ENCODE assay signal across 10 mouse cellular contexts in the genomic region with DNA sequence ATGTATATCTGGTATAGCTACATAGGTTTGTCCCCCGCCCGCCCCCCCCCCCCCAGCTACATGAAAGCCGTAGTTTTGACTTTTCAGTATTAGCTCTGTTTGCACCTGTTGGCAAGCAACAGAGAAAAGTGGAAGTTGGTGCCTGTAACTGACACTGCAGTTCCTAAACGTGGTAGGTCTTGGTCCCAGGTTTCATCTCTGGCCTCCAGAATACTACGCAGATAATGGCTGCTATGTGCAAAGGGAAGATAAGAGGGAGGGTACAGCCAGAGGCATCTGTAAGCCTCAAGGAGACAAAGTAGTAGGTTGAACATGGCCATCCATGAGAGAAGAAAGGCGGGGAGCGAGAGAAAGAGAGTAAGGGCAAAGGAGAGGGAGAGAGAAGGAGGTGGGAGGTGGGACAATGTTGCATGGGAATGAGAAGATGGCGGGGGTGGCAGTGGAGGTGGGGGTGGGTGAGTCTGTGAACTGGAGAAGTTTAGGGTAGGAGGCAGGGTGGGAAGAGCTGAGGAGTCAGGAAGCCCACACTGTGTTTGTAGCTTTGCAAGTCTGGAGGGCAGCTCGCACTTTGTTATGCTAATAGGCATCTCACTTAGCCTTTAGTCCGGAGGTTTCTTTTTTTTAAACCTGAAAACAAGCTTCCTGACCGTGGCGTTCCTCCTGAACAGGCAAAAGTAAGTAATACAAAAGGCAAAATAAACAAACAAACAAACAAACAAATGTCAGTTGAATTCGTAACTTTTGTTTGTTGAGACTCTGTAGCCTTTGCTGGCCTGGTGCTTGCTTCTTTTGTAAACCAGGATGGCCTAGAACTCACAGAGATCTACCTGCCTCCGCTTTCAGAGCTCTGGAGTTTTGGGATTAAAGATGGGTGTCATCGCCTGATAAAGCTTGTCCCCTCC. TPM values are rescaled to one million over a fixed set of nuclear protein-coding genes. Genes with fewer than 3 reads are reported as not detected.
DNase-seq lines count a peak whose midpoint lies in the region; ATAC-seq and TF ChIP-seq lines count a peak whose summit lies in the region.
"Had no signal": no experiment of that assay in that cellular context is flagged by ENCODE, and none has a peak within 500 bp of the region (broad histone marks: within the 10 kb centered on the region; RNA-seq: fewer than 3 reads in every experiment).

A gene (plus strand): TSS at position 638 of the 902 bp plus-strand sequence.

- WGBS in hindbrain, embryonic 10.5 days, result 32% methylated on average over 15 of the region's 15 CpGs
- 20% methylated on average over 15 of the region's 15 CpGs for WGBS in liver, embryonic 13.5 days (ENCODE audit: insufficient replicate concordance)

- no peak for TF ChIP-seq CTCF in E14TG2a.4 (conservative IDR thresholded peaks at IDR 0.05; ENCODE audit: low read length)

- peak; percentile 92 for ATAC-seq in liver, embryonic 13.5 days (ENCODE audit: low read depth)
- ATAC-seq: intestine, embryonic 15.5 days had no signal

- H3K27ac ChIP-seq in ES-E14 (ENCODE audit: insufficient read depth, low read depth, low read length, poor library complexity, severe bottlenecking), result peak within 1 kb of the TSS; percentile 96
- peak within 1 kb of the TSS; percentile 68 for H3K27ac ChIP-seq in hindbrain, embryonic 10.5 days
- peak within 1 kb of the TSS; percentile 90 for H3K27ac ChIP-seq in liver, embryonic 13.5 days
- H3K27ac ChIP-seq: embryonic facial prominence, embryonic 15.5 days; intestine, embryonic 15.5 days had no signal

- H3K4me2 ChIP-seq in liver, embryonic 13.5 days, result peak within 1 kb of the TSS; percentile 70
- H3K4me2 ChIP-seq: embryonic facial prominence, embryonic 15.5 days; intestine, embryonic 15.5 days had no signal

- peak; percentile 77 for DNase-seq in ES-E14 (ENCODE audit: low read depth, low spot score)
- peak; percentile 4 for DNase-seq in hindbrain, embryonic 10.5 days (ENCODE audit: low spot score)
- peak; percentile 67 for DNase-seq in liver, embryonic 13.5 days
- no peak for DNase-seq in B cell, adult 2 months
- no peak for DNase-seq in right cerebral cortex, postnatal 10 days (ENCODE audit: low spot score in 2 of 2)
- no peak for DNase-seq in spleen, postnatal 14 days (ENCODE audit: low spot score in 2 of 2)
- DNase-seq: lung, postnatal 14 days had no signal

- peaks cover 66% of the 10 kb centered on the region for H3K4me1 ChIP-seq in E14TG2a.4 (replicated peaks; ENCODE audit: low read depth, low read length)
- peaks cover 13 to 15% of the 10 kb centered on the region in 2 experiments for H3K4me1 ChIP-seq in ES-E14 (ENCODE audit: control insufficient read depth in 2 of 2, insufficient read depth in 2 of 2, low read length in 2 of 2, poor library complexity in 1 of 2)
- peaks cover 26% of the 10 kb centered on the region for H3K4me1 ChIP-seq in hindbrain, embryonic 10.5 days (replicated peaks)
- H3K4me1 ChIP-seq in liver, embryonic 13.5 days (replicated peaks), result peaks cover 73% of the 10 kb centered on the region

- H3K36me3 ChIP-seq in E14TG2a.4 (ENCODE audit: insufficient read depth, low read length) (no peaks in the 10 kb centered on the region), ES-E14 (ENCODE audit: control insufficient read depth, insufficient read depth, low read length, poor library complexity, severe bottlenecking) (no peaks in the 10 kb centered on the region)
- H3K36me3 ChIP-seq in hindbrain, embryonic 10.5 days, result no peaks in the 10 kb centered on the region
- H3K36me3 ChIP-seq in liver, embryonic 13.5 days, result no peaks in the 10 kb centered on the region
- H3K36me3 ChIP-seq: embryonic facial prominence, embryonic 15.5 days; intestine, embryonic 15.5 days had no signal

- in situ Hi-C loops in ES-E14 (cut with MboI; ENCODE audit: low sequenced_read_pairs in 2 of 2, unreplicated experiment in 2 of 2), result no loop called here

- H3K4me3 ChIP-seq in E14TG2a.4 (replicated peaks; ENCODE audit: low read length) (peak within 1 kb of the TSS; percentile 78), ES-E14 (ENCODE audit: insufficient read depth in 1 of 2, low read depth in 1 of 2, low read length in 2 of 2, poor library complexity in 1 of 2, severe bottlenecking in 1 of 2) (peak within 1 kb of the TSS; percentile 57 to 66)
- H3K4me3 ChIP-seq in hindbrain, embryonic 10.5 days, result 0 out of 2 replicates have a peak within 1 kb of the TSS, but pooled peaks have one; percentile 13
- peak within 1 kb of the TSS; percentile 57 for H3K4me3 ChIP-seq in liver, embryonic 13.5 days (replicated peaks)
- H3K4me3 ChIP-seq: embryonic facial prominence, embryonic 15.5 days; intestine, embryonic 15.5 days had no signal

- H3K27me3 ChIP-seq in E14TG2a.4 (ENCODE audit: insufficient read depth, low read length), result no peaks in the 10 kb centered on the region
- H3K27me3 ChIP-seq in hindbrain, embryonic 10.5 days (ENCODE audit: insufficient read depth, poor library complexity, severe bottlenecking), result peaks cover 40% of the 10 kb centered on the region
- H3K27me3 ChIP-seq in liver, embryonic 13.5 days, result peaks cover 9% of the 10 kb centered on the region
- H3K27me3 ChIP-seq: intestine, embryonic 15.5 days had no signal

- peaks cover 3% of the 10 kb centered on the region for H3K9me3 ChIP-seq in E14TG2a.4 (ENCODE audit: low read length)
- H3K9me3 ChIP-seq in ES-E14 (ENCODE audit: control insufficient read depth, insufficient read depth, low read depth, low read length), result no peaks in the 10 kb centered on the region
- no peaks in the 10 kb centered on the region for H3K9me3 ChIP-seq in hindbrain, embryonic 10.5 days
- H3K9me3 ChIP-seq in liver, embryonic 13.5 days (replicated peaks), result no peaks in the 10 kb centered on the region
- H3K9me3 ChIP-seq: embryonic facial prominence, embryonic 15.5 days; intestine, embryonic 15.5 days had no signal

- peak within 1 kb of the TSS; percentile 69; the same call in 1 of the 2 replicates for H3K9ac ChIP-seq in ES-E14 (ENCODE audit: insufficient read depth, low read depth, low read length, poor library complexity, severe bottlenecking)
- H3K9ac ChIP-seq in liver, embryonic 13.5 days, result peak within 1 kb of the TSS; percentile 74
- H3K9ac ChIP-seq: embryonic facial prominence, embryonic 15.5 days; intestine, embryonic 15.5 days had no signal

TF ChIP-seq in ES-E14, 5 proteins besides CTCF, POLR2A, EP300 and RAD21:
- TF ChIP-seq HCFC1 (IDR thresholded peaks at IDR 0.05; ENCODE audit: borderline replicate concordance, insufficient read depth, low read length) (no peak), ZNF384 (IDR thresholded peaks at IDR 0.05; ENCODE audit: low read depth, low read length) (peak; percentile 88)

RNA-seq across cellular contexts. Expression of the gene that starts here (rescaled TPM):
- 63.4 and 67.2 TPM in 2 replicates for total RNA-seq in ES-E14 (2012; rRNA removed)
- polyA plus RNA-seq in hindbrain, embryonic 10.5 days (2016; fragmentation: Nextera tagmentation; extraction: Ambion mirVana), result 6.9 and 8.4 TPM in 2 replicates
- polyA plus RNA-seq in liver, embryonic 13.5 days (2015; fragmentation: Nextera tagmentation; extraction: Ambion mirVana), result 2.1 and 2.3 TPM in 2 replicates

Comparison
In these comparisons a context has a peak if more than half of its experiments do, and no peak if none do; other contexts are left out.
1. H3K4me3 ChIP-seq: peak in every context shown above with its lines; median percentile 78 in E14TG2a.4; 62 in ES-E14; 57 in liver, embryonic 13.5 days; 13 in hindbrain, embryonic 10.5 days.
2. DNase-seq: peak in ES-E14 (single experiment), hindbrain, embryonic 10.5 days (single experiment) and liver, embryonic 13.5 days (single experiment); none in B cell, adult 2 months (0 of 2), right cerebral cortex, postnatal 10 days (0 of 2) and spleen, postnatal 14 days (0 of 2).
3. Peak in every context shown above with its lines, with median percentiles within 50 percentile points of each other: H3K27ac ChIP-seq.